Mouse (Mus musculus) fat pad, adult 2 months (tissue): ENCODE data around the gene Glod4.

Source experiments
- DNase-seq: peaks from one replicate; pipeline ENCODE4 v3.0.0-alpha.2; 2011; ENCODE audit warnings: low read depth, low spot score; ENCODE audit errors: extremely low read depth

The Glod4 gene

DNA sequence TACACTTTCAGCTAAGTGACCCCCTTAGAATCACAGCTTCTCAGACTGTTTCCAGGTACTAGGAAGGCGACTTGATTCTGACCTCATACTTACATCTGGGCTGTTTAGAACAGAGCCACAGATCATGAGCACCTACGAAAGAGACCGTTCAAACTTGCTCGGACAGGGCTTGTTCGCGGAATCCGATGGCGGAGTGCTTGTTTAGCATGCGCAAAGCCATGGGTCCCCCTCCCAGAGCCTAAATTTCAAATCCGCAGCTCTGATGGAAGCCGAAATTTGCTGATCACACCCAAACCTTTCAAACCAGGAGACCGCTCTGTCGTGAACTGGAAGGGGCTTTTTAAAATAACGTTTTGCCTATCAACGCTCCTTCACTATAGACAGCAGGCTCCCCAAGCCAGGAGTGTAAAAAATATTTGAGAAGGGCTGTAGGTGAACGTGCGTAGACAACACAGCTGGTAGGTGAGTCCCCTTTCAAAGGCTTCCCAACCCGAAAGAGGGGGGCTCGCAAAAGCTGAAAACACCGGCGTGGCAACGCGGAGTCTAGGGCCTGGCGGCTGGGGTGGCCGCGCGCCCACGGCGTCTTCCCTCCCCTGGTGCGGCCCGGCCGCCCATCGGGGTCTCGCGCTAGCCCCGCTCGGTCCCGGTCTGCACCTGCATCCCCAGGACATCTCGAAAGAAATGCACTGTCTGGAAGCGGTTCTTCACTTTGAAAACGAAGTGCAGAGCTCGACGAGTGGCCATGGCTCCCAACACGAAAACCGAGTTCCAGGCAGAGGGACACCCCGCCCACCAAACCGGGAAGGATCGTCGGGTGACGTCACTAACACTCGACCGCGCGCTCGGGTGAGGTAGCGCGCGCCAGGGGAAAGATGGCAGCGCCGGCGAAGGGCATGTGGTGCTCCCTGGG is at the start of gene Glod4, which contains the start of gene Mrm3:
Gene Glod4, minus strand, starts transcription at position 825 of the 910 bp plus-strand sequence.
Gene Mrm3, plus strand, starts transcription at position 815 of the 910 bp plus-strand sequence.
- DNase-seq, result no peak

DNA sequence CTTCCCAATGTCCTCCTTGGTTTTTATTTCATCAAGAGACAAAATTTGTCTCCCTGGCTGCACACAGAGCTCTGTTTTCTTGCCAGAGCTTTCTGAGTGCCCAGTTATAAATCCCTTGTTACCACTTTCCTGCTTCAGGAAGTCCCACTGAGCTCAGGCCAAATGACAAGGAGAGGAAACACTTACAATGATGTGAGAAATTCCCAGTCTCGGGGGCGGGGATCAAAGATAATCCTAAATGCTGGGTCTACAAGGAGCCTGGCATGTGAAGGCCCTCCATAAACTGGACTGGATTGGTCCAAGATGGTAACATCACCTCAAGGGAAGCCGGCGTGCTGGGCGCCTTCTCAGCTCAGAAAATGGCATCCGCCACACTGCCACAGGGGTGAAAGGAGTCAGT is 49.3 kb upstream of the Glod4 start:
- DNase-seq, result no peak

DNA sequence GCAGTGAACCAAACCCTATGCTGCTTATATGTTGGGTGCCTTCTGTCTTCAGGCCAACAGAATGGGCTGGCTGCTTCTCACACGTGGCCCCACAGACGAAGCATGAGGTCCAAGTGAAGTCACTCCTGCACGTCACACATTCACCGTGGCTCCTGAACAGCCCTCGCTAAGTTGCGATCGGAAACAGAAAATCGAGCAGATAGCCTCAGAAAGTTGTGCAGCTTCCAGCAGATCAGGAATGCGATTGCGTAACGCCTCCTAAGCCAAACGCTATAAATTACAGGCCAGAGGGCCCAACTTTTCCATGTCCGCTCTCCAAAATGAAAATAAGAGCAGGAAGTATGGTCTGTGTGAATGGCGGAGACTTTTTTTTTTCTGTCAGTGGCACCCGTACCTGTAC is 48.9 kb upstream of the Glod4 start:
- no peak for DNase-seq

DNA sequence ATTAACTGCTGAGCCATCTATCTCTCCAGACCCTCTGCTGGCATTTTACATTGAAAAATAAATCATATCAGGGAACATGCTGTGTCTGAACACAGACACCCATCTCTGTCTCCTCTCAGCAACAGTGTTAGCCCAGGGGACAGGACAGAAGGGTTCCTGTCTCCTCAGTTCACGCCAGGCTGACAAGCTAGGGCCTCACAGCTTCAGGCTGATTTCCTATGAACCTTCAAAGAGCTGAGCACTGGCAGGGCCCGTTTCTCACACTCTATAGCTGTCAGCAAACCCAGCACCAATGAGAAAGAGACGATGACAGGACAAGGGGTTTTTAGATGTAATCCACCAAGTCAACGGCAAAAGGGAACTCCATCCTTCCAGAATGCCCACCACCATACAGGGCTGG is 48.4 kb upstream of the Glod4 start:
- DNase-seq, result no peak

DNA sequence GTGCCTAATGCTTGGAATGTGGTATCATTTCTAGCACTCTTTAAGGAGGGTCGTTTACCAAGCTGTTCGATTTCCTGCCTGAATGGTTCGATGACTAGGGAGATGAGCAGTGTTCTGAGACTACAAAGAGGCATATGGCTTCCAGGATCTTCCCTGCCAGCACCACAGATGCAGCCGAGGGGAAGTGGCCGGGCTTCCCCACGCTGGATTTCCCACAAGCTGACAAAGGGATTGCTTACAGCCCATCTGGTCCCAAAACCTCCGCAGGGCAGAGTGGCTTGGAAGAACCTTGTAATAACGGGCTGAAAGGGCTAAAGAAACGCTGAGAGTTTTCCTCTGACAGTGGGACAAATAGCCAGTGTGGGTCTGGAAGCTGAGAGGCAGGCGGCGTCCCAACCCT is 46.8 kb upstream of the Glod4 start:
- DNase-seq, result no peak

DNA sequence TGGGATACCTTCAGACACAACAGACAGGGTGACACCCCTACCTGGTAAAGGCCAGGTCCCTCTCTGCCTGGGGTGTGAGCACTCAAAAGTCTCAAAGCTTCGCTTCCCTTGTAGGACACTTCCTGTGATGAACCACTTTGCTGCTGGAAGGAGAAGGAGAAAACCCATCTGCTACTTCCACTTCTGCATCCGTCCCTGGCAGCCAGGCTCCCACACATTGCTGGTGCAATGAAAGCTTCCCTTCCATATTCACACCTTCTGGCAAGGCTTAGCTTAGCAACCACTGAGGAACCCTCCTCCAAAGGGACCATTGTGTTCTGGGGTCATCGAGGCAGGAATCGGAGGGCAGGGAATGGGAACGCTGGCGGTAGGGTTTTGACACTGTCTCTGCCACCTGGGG is 45.1 kb upstream of the Glod4 start:
- DNase-seq, result no peak

DNA sequence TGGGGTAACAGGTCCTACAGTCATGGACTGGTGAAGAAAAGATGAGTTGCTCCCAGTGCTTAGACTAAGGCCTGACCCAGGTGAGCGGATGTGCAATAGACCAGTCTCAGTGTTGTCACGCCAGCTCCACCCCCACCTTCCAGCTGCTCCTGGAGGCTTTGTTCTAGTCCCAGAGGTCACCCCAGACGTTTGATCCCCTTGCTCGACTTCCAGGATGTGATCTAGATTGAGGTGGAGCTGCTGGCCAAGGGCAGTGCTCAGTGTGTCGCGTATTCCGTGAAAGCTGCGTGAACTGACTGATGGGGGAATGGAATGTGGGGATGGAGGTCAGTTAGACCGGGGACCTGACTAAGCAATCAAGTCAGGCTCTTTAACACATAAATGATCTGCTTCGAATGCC is 43.8 kb upstream of the Glod4 start:
- no peak for DNase-seq

DNA sequence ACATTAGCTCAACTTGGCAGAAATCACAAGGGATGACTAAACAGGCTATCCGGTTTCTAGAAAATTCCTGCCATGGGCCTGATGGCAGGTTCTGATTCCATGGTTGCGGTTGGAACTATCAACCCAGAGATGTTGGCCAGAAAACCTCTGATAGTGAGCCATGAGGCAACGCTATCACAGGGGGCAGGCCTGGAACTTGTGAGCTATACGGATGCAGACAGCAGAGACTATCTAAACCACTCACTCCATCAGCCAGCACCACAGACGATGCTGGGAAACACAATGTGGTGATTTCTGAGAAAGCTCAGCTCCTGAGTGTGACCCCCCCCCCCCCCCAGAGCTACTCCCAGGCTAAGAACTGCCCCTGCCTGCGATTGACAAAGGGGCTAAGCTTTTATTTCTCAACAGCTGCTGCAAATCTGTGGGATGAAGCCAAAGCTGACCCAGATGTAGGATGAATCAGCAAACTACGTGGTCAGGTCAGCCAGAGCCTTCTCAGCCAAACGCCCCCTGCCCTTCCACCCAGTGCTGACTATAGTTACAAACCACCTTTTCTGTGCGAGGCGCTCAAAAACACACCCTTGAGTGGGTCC is 43.1 kb upstream of the Glod4 start:
- no peak for DNase-seq

DNA sequence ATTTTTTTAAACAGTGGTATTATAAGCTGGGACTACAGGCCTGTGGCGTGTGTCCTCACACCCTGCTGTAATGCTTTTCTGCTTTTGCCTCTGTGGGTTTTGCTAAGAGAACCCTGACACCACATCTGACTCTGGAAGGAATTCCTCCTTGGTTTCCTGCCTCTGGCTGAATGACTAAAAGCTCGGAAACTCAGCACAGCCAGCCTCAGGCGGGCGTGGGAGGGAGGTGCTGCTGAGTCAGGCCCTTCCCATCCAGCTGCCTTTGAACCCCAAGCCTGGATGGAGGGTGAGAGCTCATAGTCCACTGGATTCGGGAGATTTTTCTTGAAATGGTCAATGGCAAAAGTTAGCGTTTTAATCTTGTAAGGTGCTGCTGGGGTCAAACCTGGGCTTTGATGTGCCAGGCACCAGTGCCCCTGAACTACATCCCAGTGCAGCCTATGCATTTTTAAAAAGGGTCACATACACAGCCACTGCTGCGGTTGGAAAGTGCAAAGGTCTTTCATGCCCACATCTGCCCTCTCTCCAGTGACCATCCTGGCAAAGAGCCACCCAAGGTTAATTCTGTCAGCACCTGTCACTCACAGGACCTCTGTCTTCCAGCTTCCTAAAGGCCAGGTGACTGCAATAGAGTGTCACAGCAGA is 42.0 kb upstream of the Glod4 start:
- DNase-seq, result no peak

DNA sequence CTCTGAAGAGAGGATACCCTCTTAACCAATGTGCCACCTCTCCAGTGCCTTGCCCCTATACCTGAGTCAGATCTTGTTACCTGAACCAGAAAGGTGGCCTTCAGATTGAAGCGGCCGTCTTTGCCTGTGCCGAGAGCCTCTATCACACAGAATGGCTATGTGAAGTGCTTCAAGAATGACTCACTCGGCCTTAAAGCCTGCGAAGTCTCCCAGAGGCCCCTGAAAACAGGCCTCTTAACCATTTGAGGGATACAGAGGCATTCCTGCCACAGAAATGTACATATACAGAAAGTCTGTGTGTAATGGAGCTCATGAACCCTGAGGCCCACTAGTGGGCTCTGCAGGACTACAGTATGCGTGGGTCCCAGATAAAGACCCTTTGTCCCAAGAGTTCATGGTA is 40.3 kb upstream of the Glod4 start:
- DNase-seq, result no peak

DNA sequence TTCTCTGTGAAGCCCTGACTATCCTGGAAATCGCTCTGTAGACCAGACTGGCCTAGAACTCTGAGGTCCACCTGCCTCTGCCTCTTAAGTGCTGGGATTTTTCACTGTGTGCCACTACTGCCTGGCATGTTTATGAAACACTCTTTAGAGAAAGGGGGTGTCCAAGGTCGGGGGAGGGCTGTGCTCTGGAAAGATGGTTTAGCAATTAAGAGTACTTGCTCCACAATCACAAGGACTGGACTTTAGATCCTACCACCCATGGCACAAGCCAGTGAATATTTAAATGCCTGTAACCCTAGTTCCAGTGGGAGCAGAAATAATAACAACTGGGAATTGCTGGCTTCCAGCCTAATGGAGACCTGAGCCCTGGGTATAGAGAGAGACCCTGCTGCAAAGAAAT is 36.4 kb upstream of the Glod4 start:
- no peak for DNase-seq

DNA sequence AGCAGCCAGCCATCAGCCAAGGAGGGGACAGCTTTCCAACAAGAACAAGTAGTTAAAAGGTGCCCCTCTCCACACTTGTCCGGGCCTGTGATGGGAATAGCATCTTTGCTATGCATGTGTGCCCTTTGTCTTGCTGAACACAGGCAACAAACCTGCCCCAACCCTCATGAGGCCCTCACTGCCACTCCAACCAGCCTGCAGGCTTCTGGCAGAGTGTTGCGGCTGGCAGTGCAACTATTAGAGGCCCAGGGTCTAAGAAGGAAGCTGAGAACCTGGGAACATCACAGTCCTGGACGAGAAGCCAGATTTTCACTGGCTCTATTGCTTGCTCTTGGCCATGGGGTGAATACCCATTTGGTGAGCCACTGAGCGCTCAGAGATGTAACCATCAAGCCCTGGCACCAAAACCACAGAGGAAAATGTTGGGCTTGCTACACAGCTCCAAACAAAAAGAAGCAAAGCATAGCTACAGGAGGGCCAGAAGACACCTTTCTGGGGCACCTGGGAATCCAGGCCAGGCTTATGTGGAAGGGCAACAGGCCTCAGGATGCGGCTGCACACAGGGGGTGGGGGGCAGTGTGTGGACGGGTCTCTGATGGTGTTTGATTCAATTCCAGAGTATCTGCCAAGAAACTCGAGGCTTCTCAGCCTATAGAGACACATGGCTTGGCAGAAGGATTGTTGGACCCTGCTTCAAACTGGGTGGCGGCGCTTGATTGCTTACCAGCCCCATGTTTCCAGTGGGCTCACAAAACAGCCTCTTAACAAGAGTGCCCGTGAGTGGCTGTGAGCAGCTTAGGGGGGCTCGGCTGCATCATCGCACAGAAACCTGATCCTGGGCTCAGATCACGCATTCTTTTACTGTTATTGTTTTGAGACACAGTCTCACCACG is 35.7 kb upstream of the Glod4 start:
- peak; percentile 76 for DNase-seq

DNA sequence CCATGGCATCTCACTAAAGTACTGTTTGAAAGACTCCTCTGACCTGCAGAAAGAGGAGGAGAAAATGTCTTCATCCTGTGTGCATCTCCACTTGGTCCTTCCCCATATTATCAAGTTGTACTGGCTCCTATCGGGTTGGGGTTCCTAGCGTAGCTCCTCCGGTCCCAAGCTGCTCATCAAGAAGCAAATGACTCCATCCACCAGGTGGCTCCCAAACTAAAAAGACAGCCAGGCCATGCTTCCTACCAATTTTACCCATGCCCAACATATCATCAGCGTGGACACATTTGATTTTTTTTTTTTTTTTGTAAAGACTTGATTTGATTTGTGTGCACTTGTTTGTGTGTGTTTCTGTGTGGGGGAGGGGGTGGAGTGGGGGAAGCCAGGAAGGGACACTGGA is 28.9 kb upstream of the Glod4 start:
- no peak for DNase-seq

DNA sequence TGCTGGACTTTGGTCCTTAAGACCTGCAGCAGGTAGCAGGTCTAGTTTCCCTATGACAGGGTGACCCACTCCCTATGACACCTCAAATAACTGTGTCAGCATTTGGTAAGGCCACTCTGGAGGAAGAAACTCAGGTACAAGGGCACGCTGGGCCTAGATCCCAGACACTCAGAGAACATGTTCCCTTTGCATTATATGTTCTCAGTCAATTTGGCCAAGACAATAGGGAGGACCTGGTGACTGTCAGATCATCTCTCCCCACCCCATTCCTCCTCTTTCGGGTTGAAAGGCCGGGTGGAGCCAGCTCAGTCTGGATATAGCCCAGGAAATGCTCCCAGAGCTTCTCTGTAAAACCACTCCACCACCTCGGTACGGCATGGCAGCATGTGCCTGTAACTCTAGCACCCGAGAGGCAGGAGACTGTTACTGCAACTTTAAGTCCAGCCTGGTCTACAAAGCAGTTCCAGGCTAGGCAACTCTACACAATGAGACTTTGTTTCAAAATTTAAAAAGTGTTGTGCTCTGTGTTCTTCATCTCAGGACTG is 25.1 kb upstream of the Glod4 start:
- DNase-seq, result no peak

DNA sequence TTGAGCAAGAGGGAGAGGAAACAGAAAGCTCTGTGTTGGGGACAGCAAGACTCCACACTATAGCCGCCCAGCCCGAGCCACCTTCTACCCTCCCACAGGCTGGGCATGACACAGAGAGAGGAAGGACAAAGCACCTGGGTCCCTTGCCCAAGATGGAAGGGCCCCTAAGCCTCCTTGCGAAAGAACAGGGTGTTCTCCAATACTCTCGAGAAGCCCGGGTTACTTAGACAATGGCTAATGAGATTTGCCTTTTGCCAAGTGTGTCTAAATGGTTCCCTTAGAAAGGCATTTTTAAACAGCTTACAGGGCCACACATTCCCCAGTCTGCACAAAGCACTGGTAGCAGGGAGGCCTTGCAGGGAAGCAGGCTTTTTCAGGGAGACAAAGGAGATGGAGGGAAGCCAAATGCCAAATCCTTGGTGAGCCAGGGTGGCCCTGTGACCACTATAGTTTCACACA is 24.5 kb upstream of the Glod4 start:
- DNase-seq, result peak; percentile 85

DNA sequence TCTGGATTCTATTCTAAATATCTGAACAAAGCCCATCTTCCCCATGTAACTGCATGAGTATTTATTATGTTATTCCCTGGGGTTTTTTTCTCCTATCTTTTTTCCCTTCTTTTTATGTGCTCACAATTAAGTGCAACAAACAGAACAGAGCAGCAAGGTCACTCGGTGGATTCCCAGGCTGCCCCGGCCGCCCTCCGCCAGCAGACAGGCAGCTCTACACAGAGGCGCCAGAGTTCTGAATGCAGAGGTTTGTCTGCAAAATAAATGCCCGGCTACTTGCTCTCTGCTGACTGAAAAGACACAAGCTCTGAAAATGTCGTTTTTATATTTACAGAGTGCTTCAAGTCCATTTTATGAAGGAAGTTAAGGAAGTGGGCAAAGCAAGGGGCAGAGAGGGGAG is 24.0 kb upstream of the Glod4 start:
- no peak for DNase-seq

DNA sequence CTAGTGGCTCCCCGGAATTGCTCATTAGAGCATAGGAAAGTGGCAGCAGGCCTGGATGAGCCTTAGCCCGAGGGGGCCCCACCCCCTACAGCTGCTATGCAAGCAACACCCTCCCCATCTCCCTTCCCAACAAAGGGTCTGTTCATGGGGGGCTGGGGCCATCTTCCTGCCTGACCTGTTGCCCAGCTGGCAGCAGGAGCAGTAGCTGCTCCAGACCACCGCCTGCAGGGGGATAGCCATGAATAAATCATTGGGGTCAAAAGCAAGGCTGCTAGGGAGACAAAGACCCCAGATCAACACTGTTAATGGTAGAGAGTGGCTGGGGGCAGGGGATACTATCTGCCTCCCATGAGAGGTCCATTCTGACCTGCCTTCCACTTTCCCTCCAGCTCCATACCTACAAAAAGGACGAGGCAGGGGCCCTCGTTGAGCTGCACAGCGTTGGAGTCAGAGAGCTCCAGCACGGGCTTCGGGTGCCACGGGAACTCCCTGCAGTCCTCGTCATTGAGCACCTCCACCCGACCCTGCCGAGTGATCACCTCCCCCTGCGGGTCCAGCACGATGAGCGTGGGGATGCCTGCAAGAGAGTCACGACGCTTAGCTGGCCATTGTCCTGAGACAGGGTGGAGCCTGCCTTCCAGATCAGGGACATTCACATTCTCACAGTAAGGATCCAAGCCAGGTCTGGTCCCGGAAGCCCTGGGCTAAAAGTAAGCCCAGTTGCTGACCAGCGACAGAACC is 19.3 kb upstream of the Glod4 start:
- DNase-seq, result no peak

DNA sequence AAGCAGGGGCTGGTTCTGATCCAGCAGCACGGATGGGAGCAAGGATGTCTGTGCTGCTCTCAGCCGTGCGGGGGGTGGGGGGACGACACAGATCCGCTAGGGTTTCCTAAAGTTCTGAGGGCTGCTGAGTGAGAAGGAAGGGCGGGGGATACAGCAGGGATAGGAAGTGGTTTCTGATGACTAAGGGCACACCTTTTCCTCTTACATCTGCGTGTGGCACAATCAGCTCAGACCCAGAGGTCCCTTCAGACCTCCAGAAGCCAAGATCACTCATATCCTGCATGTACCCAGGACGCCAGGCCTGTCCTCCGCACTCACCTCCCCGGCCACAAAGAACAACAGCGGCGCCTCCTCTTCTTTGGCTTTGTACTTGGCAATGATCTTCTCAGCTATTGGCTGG is 17.7 kb upstream of the Glod4 start:
- DNase-seq, result no peak

DNA sequence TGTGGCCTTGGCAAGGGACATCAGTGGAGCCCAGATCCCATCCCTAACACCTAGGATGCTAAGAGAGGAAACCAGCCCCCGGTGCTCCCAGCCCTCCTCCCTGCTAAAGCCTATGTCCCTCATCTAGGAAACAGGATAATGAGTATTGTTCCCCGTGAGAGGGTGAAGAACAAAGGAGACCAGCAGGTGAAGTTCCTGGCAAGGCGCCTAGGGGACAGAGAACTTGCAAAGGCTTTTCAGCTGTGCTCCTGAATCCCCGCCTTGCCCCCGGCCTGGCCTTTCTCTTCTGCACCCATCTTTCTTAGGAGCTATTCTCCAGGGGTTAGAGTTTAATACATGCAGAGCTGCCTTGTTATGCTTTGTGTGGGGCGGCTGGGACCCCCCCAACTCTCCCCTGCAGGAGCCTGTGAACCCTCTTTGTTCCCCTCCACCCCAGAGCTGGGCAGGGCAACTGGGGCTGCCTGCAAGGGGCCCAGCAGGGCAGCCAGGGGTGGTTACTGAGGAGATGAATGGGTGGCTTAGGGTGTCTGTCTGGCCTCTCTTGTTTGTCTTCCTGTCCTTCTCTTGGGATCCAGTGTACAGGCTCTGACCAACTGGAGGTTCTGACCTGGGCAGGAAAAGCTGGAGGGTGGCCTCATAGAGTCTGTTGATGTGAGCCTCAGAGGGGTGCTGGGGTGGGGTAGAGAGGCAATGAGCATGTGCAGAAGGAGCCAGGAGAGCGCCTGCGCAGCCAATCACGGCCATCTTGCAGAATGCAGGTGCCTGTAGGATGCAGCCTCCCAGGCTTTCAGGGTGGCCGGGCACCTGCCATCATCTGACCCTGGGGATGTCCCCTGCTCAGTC is 16.9 kb upstream of the Glod4 start:
- DNase-seq, result no peak
